Mouse (Mus musculus) ovary, postnatal 10 days (tissue): Measurements from ENCODE around the gene Fadd.

Experiments used
- DNase-seq: peaks from one replicate; pipeline ENCODE4 v3.0.0; 2022; ENCODE audit warnings: low spot score

The Fadd gene

GRCm38 (mm10) chr7:144577876-144578275 is 4.4 kb downstream of the Fadd start:
- no peak for DNase-seq

DNA sequence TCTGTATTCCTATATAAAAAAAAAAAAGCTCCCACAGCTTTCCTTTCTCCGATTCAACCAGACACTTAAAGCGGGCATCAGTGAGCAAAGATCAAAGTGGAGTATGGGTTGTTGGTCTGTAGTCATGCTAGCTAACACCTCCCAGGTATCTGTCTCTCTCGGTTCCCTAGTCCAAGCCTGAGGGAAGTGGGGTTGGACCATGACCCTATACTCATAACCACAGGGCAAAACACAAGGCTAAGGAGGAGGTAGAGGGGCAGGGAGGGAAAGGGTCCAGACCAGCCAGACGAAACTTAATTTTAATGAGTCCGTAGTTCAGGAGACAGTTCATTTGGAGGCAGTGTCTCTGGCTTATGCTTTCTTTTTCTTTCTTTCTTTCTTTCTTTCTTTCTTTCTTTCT is 10.0 kb downstream of the Fadd start:
- no peak for DNase-seq

DNA sequence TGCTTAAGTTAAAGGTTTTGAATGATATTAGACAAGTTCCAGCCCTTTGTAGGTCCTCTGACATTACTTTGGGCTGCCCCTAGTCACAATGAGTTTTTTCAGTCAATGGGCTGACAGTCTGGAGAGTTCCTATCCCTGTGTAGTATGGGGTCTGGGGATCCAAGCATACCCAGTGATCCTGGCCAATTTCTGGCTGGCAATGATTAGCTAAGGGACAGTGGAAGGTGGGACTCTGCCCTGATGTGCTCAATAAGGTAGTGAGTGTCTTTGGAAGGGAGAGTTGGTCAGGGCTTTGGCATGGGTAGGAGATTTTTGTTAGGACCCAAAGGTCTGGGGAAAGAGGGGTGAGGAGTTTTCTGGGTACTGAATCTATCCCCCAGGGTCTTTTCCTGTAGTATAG is 10.7 kb downstream of the Fadd start:
- DNase-seq = no peak

DNA sequence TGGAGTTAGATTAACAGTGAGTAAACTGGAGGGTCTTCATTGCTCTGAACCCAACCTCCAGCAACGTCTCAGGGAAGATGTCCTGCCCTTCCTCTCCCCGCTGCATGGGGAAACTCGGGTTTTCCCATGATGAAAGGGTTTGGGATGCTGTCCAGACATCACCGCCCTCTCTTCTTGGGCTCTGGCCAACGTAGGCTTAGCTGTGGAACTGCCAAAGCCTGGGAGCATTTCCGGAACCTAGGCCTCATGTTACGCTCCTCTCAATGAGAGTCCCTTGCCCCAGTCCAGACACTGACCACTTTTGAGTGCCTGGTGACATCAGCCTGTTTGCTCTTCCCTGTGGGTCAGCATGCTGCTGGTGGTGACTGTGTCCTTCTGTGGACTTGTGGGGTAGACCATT is 12.8 kb downstream of the Fadd start:
- no peak for DNase-seq

- DNase-seq = no peak
These were observed 14.2 kb downstream of the Fadd start for GRCm38 (mm10) chr7:144568091-144568490.

- DNase-seq = no peak
These were observed 15.2 kb downstream of the Fadd start for GRCm38 (mm10) chr7:144566921-144567682.

DNA sequence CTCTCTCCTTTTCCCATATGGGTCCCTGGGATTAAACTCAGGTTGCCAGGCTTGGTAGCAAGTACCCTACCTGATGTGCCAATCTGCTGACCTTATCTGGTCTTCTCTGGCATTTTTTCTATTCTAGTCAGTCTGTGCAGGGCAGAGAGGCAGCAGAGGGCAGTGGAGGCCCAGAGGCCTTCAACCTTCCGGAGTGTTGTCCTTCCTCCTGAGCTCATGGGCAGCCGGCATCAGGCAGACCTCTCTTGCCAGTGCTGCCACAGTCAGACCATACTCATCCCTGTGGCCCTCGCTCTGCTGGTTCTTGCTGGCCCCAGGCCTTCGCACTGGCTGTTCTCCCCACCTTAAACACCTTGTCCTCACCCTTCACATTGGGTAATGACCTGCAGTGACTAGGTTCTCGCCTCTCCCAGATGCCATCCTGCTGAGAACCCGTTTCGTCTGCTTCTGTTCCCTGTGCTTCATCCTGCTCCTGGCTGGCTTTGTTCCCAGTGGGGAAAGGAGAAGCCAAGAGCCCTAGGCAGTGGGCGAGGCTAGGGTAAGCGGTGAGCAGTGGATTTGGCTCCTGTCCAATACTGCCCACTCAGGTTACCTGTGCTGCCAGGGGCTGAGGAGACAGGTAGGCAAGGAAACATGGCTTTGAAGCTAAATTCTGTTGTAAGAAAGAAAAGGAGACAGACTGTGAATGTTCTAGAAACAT is 18.7 kb downstream of the Fadd start:
- peak; percentile 18 for DNase-seq

DNA sequence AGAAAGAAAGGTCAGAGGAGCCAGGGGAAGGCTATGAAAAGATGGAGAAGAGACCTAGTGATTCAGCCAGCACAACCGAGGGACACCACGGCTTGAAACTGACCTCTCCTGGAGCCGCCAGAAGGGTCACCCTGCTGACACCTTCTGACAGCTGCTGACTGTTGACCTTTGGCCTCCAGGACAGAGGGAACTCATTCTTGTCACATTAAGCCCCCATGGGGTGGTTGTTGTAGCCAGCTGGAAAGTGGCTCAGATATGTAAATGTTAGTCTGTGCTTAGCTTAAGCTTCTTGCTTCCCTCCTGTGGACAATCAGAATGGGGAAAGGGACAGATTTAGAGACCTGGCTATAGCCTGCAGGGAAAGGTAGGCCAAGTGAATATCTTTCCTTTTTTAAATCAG is 20.2 kb downstream of the Fadd start:
- no peak for DNase-seq

DNA sequence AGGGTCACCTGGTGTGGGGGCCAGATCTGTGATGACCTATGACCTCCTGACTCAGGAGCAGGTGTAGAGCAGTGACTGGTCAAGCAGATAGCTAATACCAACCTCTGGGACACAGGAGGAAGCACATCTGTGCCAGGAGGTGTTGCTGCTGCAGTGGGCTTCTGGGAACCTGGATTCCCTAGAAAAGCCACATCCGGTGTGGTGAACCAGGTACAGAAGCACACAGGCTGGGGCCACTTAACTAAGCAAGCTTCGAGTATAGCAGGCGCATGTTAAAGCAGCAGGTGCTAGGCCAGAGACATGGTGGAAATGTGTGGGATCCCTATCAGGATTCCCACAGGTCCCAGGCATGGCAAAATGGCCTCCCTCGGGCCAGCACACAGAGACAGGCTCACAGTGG is 21.7 kb downstream of the Fadd start:
- DNase-seq = no peak

- DNase-seq = no peak
These were observed 23.7 kb downstream of the Fadd start for GRCm38 (mm10) chr7:144558552-144558951.

GRCm38 (mm10) chr7:144554123-144554472 is 28.2 kb downstream of the Fadd start:
- DNase-seq = no peak

- DNase-seq = peak; percentile 88
These were observed 28.8 kb downstream of the Fadd start, which contains the start of gene Ppfia1 for GRCm38 (mm10) chr7:144553237-144554122. TSS of gene Ppfia1 (minus strand) at chr7:144553729.

- no peak for DNase-seq
These were observed 30.0 kb downstream of the Fadd start for GRCm38 (mm10) chr7:144552274-144552673.

- DNase-seq = no peak
These were observed 31.5 kb downstream of the Fadd start for GRCm38 (mm10) chr7:144550811-144551210.

GRCm38 (mm10) chr7:144549904-144550566 is 32.2 kb downstream of the Fadd start:
- DNase-seq = no peak

GRCm38 (mm10) chr7:144545231-144545630 is 37.0 kb downstream of the Fadd start:
- no peak for DNase-seq

DNA sequence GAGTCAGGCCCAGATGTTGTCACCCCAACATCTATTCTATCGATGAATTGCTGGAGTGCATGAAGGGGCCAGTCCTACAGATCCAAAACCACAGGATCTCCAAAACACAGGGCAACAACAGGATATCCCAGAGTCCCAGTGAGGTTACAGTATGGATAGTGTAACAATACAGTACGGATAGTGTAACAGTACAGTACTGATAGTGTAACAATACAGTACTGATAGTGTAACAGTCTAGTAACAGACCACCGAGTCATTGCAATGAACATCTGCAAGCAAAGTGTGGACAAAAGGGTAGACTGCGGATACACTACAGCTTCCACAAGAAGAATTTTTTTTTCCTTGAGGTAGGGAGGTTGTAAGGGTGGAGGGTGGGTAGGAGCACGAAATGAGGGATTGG is 40.9 kb downstream of the Fadd start:
- DNase-seq = no peak

- DNase-seq = no peak
These were observed 43.1 kb downstream of the Fadd start for GRCm38 (mm10) chr7:144539146-144539545.

- DNase-seq = no peak
These were observed 44.1 kb downstream of the Fadd start for GRCm38 (mm10) chr7:144538030-144538644.

GRCm38 (mm10) chr7:144536367-144536766 is 45.9 kb downstream of the Fadd start:
- DNase-seq = no peak

GRCm38 (mm10) chr7:144534773-144535172 is 47.5 kb downstream of the Fadd start:
- DNase-seq = no peak
